Mouse (Mus musculus) forelimb bud, embryonic 11.5 days (tissue): ENCODE measurements at regions not wholly inside any gene's neighbourhood (a gene's known extent, or its start where the extent isn't known, plus 50 kb on each side); places are given as distances from the start of the nearest gene placed in this dataset.

Source experiments
- DNase-seq: peaks from one replicate; pipeline ENCODE4 v3.0.0-alpha.2; 2012; ENCODE audit warnings: low read depth, low spot score

DNA sequence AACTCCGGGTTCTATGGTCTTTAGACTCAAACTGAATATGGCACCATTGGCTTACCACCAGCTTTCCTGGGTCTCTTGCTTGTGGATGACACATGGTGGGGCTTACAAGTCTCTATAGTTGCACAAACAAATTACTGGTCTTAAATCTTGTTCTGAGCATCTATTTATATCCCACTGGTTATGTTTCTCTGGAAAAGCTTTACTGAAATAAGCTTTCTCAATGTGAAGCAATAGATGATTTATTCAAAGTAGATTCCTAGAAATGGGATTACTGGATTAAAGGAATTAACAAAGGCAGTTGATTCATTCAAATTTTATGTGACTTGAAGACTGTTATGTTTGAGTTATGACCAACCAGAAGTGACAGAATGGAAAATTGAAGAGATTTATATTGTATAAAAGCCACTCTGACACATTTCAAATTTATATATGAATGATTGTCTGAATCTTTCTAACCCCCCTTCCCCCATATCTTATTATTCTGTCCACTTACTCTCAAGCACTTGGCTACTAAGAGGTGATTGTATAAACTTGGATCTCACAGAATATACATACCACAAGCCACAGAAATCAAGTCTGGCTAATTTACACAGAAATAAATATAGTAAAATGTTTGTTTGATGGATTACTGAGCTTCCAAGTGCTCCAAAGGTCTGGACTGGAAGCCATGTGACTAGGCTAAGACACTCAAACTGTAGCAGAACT lies 113.4 kb upstream of the C1qtnf3 start:
- DNase-seq: no peak

DNA sequence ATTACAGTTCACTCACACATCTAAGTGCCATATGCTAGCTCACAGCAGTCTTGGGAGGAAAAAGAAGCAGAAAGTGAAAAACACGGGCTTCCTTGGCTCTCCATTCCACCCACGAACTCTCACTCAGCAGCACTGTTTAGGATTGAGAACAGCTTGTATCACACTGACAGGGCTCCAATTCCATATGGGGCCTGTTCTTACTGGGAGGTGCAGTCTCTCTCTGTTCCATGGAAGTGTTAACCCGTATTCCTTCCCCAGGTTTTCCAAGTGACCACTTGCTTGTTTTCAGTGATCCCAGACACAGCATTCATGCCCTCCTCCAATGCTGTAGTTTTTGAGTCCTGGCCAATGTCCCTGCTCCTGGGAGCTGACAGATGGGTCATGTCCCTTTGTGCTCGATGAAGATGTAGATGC lies 111.5 kb upstream of the C1qtnf3 start:
- no peak for DNase-seq

DNA sequence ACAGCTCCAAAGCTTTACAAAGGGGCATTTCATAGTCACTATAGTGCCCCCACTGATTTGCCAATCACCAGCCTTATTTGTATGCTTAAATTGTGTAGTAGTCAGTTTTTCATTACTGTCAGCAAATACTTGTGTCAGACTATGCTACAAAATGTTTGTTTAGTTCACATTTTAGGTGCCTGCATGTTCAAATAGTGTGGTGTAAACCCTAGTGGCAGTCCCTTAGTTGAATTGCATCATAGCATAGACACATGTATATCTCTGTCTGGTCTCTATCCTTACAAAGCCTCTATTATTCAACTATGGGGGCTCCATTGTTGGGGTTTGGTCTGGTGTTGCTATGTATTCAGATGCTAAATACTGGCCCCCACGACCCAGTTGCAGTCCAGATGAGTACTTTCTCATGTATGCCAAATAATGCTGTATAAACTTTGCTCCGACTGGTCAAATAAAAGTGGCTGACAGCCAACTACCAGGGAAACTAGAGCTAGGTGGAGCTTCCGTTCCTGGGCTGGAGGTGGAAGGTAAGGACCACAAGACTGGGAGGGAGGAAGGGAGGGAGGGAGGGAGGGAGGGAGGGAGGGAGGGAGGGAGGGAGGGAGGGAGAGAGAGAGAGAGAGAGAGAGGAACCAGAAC lies 109.0 kb upstream of the C1qtnf3 start:
- no peak for DNase-seq

DNA sequence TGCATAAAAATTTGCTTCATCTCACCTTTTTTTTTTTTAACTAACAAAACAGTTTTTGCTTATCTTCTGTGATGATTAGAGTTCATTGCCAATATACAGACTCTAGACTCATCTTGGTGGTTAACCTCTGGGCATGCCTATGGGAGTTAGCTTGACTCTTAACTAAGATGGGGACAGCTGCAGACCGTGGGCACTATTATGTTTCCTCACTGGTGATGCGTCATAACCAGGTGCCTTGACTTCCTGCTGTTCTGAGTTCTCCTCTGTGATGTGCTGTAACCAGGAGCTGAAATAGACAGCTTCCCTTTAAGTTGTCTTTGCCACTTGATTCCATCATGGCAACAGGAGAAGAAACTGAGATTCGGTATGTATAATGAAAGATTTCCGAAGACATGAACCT lies 105.4 kb upstream of the C1qtnf3 start:
- no peak for DNase-seq

DNA sequence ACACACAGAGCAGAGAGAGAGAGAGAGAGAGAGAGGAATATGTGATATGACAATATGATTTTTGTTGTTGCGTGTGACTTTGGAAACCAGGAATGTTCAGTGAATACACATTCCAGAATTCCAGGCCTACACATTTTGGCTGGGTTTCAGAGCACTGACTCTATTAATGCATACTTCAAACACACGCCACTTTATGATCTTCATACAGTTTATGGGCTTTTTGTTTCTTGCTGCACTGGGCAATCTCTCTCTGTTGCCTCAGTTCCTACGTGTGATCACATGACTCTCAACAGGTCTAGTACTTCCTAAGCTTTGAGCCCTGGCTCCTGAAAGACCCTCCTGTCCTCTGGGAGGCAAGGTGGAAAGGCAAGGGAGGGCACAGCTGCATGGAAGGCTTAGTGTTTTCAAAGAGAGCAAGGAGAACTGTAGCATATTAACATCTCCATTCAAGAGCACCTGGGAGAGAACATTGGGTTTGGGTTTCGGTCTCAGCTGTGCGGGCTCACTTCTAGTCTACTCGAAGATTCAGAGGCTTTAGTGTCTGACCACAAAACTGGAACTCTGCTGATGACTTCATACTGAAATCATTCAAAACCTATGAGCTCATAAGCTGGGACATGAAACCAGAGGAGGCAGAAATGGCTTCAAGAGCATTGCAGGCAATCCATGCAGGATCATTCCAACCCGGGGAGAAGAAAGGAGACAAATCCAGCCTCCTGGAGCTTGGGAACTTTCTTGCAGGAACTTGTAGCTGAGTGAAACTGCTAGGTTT lies 87.9 kb upstream of the C1qtnf3 start:
- no peak for DNase-seq

DNA sequence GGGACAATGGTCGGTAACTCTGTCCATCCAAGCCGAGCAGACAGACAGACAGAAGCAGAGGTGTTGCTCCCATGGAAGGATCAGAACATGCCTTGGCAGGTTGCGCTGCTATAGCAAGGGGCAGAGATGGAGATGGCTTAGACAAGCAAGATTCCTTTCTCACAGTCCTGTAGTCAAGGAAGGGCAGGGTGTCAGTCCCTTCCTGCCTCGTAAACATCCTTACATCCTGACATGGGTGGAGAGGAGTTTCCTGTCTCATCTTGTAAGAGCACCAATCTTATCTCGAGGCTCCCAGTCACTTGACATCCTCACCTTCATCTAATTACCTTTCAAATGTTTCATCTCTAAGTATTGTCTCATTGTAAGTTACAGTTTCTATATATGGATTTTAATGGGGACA lies 87.0 kb upstream of the C1qtnf3 start:
- DNase-seq: no peak

DNA sequence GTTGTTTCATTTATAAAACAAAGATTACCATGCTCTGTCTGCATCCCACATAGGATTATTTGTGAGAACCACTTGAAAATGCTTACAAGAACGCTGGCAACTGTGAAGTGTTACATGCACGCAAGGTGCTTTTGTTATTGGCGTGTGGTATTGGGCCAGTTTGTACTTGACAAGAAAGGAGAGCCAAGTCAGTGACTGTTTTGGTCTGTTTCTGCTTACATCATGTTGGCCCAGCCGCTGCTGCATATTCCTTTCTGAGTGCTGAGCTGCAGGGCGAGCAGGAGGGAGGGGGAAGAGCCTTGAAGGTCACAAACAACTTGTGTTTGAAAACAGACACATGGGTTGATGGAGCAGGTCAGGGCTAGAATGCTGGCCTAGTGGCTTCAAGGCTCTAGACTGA lies 85.3 kb upstream of the C1qtnf3 start:
- DNase-seq: no peak

DNA sequence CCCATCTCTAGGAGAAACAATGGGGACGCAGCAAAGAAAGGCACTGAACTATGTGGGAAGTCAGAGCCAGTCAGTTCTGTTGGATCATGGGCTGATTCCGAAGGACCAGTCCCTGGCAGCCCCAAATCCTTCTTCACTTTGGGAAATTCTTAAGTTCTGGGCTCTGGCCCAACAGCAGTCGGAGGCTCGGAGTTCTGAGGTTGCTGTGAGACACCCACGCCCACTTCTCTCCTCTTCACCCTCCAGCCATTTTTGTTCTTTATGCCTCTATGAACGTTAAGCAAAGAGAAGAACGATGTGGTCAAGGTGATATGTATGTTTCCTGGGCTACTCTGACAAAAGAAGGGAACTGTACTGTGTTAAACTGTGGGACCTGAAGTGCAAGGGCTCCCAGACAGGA lies 84.0 kb upstream of the C1qtnf3 start:
- no peak for DNase-seq

DNA sequence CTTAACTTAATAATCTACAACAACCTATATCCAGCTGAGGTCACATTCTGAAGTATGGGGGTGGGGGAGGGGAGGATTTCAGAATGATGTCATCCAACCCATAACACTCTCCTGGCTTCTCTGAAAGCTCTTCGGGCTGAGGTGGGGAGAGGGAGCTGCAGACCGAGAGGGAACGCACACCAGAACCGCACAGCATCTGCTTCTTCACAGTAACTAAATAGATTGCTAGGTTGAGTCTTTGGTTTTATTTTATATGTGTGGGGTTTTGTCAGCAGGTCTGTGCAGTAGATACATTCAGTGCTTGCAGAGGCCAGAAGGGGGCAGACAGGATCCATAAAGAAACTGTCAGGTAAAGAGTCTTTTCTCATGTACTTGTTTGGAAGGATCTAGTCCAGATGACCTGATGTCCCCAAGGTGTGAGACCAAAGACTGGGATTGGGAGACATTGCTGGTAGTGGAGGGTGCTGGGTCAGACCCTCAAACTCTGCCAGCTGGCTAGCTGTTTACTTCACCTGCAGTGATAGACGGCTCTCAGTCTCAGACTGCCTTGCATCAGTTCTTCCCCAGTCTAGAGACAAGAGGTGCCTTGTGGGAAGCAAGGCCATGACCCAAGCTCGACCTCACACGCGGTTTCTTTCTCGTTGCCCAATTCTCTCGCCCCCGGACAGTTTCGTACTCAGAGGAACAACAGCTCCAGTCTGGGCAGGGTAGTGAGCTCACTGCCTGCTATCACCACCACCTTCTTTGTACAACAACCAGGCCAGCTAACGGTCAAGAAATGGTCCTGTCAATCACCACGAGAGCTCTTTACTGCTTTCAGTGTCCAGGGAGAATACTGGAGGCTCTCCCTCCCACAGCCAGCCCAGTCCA lies 83.2 kb upstream of the C1qtnf3 start:
- DNase-seq: peak; percentile 27

DNA sequence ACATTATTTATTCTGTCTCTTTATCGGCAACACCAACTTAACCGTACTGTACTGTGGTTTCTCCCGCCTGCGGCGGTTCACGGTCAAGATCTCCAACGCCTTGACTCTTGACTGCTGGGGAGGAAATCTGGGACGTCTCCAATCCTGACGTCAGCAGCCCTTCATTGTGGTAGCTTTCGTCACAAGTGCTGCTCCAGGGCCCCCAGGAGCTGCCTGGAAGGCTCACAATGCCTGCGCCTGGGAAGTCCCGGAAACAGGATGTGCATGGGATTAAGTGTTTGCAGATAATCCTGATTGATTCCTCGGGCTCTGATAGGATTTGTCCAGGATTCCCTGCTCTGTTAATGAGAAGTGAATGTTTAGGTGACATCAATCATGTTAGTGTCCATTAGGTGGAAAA lies 82.3 kb upstream of the C1qtnf3 start:
- DNase-seq: no peak

DNA sequence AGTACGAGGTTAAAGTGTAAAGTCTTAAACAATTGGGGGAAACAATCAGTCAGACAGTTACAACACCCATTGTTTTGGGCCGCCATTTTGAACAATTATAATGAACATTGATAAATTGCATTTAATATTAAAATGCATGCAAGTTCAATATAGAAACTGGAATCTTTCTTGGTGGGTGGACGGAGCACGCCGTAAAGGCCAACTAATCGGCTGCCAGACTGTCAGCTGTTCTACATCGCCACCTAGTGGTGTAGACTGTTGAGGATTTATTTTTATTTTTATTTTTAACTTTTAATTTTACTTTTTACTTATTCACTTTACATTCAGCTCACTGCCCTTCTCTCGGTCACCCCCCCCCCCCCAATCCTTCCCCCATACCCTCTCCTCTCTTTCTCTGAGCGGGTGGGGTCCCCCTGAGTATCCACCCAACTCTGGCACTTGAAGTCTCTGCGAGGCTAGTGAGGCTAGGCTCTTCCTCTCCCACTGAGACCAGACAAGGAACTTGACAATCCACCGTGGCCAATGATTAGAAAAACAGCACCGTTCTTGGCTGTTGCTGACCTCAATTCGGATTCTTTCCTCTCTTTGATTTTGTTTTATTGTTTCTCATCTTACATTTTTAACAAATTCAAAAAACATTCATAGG lies 79.7 kb upstream of the C1qtnf3 start:
- peak; percentile 56 for DNase-seq

DNA sequence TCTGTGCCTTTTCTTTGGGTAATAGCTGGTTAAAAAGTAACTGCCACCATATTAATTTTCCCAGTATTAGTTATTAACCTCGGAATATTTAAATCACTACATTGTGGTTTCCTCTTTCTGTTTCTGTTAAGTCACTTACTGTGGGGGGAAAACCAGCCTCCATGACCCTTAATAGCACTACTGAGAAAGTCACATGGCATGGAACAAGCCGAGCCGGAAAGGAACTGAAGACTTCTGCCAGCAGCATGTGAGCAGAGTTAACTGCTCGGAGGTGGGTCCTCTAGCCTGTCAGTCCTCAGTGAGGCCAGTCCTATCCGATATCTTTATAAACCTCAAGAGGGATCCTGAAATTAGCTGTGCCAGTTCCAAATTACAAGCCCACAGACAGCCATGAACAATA lies 75.8 kb upstream of the C1qtnf3 start:
- DNase-seq: no peak

DNA sequence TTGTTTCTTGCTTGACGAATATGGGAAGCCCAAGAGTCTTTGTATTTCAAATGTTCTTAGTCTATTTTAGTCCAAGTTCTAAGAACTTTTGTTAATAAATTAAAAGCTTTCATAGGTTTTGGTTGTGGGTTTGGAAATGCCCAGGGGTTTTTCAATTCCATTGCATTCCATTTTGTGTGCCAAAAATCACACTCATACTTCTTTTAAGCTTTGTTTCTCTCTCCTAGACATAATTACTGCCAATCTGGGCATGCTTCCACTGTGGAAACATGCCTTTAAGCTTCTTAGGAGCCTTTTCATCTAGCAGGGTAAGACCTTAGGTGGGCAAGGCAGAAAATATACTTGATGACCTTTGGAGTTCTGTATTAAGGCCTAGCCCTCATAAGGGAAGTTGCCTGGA lies 70.4 kb upstream of the C1qtnf3 start:
- DNase-seq: no peak

DNA sequence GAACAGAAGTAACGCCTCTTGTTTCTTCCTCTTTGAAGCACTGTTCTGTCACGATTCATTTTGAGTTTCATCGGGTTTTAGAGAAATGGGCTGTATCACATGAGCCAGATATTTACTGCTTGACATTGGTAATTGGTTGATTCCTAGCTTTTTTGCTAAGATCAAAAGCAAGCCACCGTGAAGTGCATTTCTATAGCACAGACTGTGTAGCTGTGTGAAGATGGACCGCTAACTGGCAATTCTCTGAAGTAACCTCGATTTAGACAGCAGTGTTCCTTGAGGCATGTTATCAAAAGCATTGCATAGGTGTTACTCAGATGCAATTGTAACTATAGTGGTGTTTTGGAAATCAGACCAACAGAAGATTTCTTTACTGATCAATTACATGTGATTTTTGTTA lies 64.1 kb upstream of the C1qtnf3 start:
- DNase-seq: no peak

DNA sequence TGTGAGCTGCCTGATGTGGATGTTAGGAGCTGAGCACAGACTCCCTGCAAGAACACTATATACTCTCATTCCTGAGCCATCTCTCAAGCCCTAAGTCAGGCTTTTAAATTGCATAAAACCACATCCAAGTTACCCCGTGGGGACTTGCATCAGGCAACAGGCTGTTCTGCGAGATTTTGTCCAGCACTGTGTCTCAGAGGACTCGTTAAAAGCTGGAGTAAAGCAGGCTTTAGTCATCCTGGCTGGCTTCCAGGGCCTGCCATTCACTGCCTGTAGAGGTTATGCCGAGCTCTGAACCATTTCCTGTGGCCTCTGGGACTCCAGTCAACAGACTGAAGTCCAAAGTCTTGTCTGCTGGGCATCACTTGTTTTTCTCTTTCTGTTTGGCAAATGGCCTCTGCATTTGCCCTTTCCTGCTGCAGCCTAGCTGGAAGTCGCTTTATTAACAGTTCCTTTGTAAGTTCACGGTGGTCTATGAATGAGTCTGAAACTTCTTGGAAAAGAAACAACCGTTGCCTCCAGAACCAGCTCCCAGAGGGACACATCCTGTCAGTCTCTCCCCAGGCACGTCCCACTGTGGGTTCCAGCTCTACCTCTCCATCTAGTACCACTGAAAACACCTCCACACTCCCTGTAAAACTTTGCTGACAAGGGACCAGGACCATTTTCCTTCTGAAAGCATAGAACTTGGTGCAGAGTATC lies 61.8 kb upstream of the C1qtnf3 start:
- DNase-seq: peak; percentile 57

DNA sequence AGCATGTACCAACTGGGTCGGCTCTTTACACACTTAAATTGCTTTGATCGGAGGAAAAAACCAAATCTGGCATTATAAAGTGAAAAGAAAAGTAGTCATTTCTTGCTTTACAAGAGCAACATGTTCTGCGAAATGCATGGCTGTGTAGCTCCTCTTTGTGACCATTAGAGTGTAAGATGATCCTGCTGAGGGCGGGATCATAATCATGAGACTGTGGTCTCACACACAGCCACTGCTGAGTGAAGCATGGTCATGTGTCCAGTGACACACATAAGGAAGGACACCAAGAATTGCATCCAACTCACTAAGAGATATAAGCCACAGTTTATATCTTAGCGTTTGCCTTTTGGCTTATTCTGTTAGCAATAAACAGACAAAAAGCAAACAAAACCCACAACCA lies 53.8 kb upstream of the C1qtnf3 start:
- DNase-seq: no peak

DNA sequence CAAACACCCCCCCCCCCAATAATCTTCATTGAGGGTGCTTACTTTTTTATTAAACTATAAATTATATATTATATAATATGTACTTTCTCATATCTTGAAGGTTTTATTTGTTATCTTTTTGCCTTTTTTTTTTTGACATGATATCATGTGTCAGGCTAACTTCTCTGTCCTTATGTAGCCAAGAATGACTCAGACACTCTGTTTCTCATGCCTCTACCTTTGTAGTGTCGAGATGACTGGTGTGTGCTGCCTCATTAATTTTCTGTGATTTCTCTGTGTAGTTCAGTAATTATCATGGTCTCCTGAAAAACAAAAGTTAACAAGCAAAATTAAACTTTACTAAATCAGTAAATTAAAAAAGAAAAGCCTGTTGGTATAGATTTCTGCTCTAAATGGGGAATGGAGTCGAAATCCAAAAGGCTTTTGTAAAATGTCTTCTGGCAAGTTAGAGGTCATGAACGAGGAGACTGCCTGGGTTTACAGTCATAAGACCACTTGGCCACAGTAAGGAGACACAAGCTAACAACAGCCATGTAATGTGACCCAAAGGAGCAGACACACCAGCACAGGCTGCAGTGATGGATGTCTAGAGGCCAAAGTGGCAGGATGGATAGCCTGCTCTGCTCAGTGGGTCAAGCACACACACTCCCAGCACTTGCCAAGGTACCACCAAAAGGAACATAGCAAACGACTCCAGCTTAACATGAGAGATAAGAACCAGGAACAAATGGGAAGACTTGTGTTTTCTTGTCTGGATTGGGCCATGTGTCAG lies 53.2 kb upstream of the C1qtnf3 start:
- DNase-seq: no peak

DNA sequence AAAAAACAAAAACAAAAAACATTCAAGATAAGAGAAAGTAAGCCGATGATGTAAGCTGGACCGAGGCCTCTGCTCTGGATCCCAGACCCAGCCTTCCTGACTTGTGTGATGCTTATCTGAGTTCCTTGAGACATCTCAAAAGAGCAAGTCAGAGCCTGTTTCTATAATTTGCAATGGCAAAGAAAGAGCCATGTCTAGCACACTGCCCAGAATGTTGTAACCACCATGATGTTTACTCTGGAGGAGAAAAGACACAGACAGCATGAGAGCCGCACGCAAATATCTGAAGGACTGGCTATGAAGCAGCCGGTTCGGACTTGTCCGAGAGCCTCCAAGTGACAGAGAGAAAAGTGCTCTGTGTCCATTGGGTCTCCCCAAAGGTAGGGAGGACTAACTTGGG lies 52.2 kb upstream of the C1qtnf3 start:
- no peak for DNase-seq

DNA sequence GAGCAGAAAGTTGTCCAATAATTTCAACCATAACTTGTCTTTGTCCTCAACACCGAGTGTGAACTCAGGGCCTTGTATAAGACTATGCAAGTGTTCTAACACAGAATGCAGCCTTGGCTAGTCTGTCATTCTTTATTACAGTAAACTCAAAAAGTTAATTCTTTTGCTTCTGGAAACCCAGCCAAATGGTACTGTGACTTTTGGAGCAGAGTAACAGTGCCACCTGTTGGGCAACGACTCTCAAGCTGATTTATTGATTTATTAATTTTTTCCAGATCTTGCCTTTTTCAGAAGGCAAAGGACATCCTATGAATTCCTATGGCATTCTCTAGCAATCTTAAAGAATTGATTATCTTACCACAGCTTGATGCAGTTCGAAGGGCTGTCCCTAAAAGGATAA lies 51.1 kb upstream of the C1qtnf3 start:
- DNase-seq: peak; percentile 51

DNA sequence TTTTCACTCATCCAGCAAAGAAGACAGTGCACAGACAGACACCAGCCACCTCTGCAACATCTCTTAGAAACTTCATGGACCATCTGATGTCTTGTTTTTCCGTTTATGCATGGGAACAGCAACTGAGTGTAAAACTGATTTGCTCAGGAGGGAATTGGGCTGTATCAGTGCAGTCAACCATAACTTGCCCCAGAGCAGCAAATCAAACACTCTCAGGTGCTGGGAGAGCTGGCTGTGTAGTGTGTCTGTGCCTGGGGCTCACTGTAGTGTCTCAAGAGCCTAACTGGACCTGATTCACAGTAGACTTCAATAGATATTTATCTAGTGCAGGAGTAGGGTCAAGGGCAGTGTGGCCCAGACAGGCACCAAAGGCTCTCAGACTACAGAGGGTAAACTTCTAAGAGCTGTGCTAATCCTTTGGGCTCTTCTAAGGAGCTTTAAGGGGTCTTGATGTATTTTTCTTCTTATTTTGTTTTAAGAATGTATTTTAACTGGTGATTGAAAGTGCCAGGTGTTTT lies 50.3 kb upstream of the C1qtnf3 start:
- DNase-seq: no peak
